Mouse (Mus musculus): ENCODE measurements around the gene Ctbp1. TPM values are rescaled to one million over a fixed set of nuclear protein-coding genes. Genes with fewer than 3 reads are reported as not detected.

Gene Ctbp1
- total and polyA plus RNA-seq, 3 experiments, result 353 to 595 (median 443) TPM

GRCm38 (mm10) chr5:33224491-33224890, 50.3 kb downstream of the Ctbp1 start (continued):
- TF ChIP-seq GABPA (IDR thresholded peaks at IDR 0.05; ENCODE audit: low read depth, low read length) (no peak), E2F4 (IDR thresholded peaks at IDR 0.05; ENCODE audit: borderline replicate concordance, low read depth, low read length) (no peak)

- peak overlapping the region; percentile 2 for H3K27ac ChIP-seq (ENCODE audit: control insufficient read depth, low read depth, low read length)
- H3K36me3 ChIP-seq (ENCODE audit: control insufficient read depth in 1 of 2, insufficient read depth in 2 of 2, low read length in 2 of 2), result peaks cover 0 to 46% of the 10 kb centered on the region in 2 experiments; a peak in 2 of 4 replicates
- peaks cover 40 to 49% of the 10 kb centered on the region in 2 experiments for H3K4me1 ChIP-seq (ENCODE audit: control insufficient read depth in 1 of 2, insufficient read depth in 2 of 2, low read length in 2 of 2)
- peaks cover 0 to 1% of the 10 kb centered on the region in 2 experiments; a peak in 2 of 4 replicates for H3K27me3 ChIP-seq (ENCODE audit: control insufficient read depth in 1 of 2, insufficient read depth in 2 of 2, low read length in 2 of 2)
- TF ChIP-seq GATA1 (IDR thresholded peaks at IDR 0.05; ENCODE audit: low read depth, low read length), result peak; percentile 60
- no peak for TF ChIP-seq ETS1 (IDR thresholded peaks at IDR 0.05; ENCODE audit: low read depth, low read length)
- no peak for TF ChIP-seq MYC (IDR thresholded peaks at IDR 0.05; ENCODE audit: low read depth, low read length)
- peak; percentile 38; the same call in 1 of the 2 replicates for TF ChIP-seq RCOR1 (IDR thresholded peaks at IDR 0.05; ENCODE audit: low read depth, low read length)
- no peak for TF ChIP-seq RAD21 (IDR thresholded peaks at IDR 0.05; ENCODE audit: low read depth, low read length)
- no peak for TF ChIP-seq ZMIZ1 (IDR thresholded peaks at IDR 0.05; ENCODE audit: low read depth, low read length)
- TF ChIP-seq POLR2AphosphoS2 (IDR thresholded peaks at IDR 0.05; ENCODE audit: low read length), result no peak
- no peak for TF ChIP-seq MAFK (IDR thresholded peaks at IDR 0.05; ENCODE audit: borderline replicate concordance, low read depth, low read length)
- no peak for TF ChIP-seq SIN3A (IDR thresholded peaks at IDR 0.05; ENCODE audit: low read length)
- no peak for TF ChIP-seq ZC3H11A (IDR thresholded peaks at IDR 0.05; ENCODE audit: low read depth, low read length)
- TF ChIP-seq E2F4 (IDR thresholded peaks at IDR 0.05; ENCODE audit: borderline replicate concordance, low read depth, low read length), result no peak
- TF ChIP-seq MEF2A (IDR thresholded peaks at IDR 0.05; ENCODE audit: extremely low read depth, insufficient replicate concordance, low read depth, low read length, poor library complexity, severe bottlenecking), result no peak
- TF ChIP-seq CHD1 (IDR thresholded peaks at IDR 0.05; ENCODE audit: low read depth, low read length), result no peak
- no peak for TF ChIP-seq TCF12 (IDR thresholded peaks at IDR 0.05; ENCODE audit: low read depth, low read length)
- TF ChIP-seq UBTF (IDR thresholded peaks at IDR 0.05; ENCODE audit: borderline replicate concordance, insufficient read depth, low read depth, low read length), result no peak
- TF ChIP-seq SMC3 (IDR thresholded peaks at IDR 0.05; ENCODE audit: low read depth, low read length), result no peak
- no peak for TF ChIP-seq CTCF (IDR thresholded peaks at IDR 0.05 in 2 of 3, conservative IDR thresholded peaks at IDR 0.05 in 1 of 3; ENCODE audit: control insufficient read depth in 1 of 3, insufficient read depth in 1 of 3, low read depth in 2 of 3, low read length in 3 of 3, poor library complexity in 1 of 3, severe bottlenecking in 1 of 3)
- no peak for TF ChIP-seq ZNF384 (IDR thresholded peaks at IDR 0.05; ENCODE audit: low read depth, low read length)
- no peak for TF ChIP-seq NRF1 (IDR thresholded peaks at IDR 0.05; ENCODE audit: insufficient read depth, low read depth, low read length, poor library complexity, severe bottlenecking)
- 0 out of 2 replicates have a peak, but pooled peaks have one; percentile 17 for TF ChIP-seq BHLHE40 (IDR thresholded peaks at IDR 0.05; ENCODE audit: borderline replicate concordance, low read depth, low read length)
- TF ChIP-seq MXI1 (IDR thresholded peaks at IDR 0.05; ENCODE audit: low read depth, low read length), result no peak
- no peak for TF ChIP-seq ELF1 (IDR thresholded peaks at IDR 0.05; ENCODE audit: low read depth, low read length)
- no peak for TF ChIP-seq MAZ (IDR thresholded peaks at IDR 0.05; ENCODE audit: low read depth, low read length)
- TF ChIP-seq USF2 (IDR thresholded peaks at IDR 0.05; ENCODE audit: borderline replicate concordance in 1 of 2, insufficient read depth in 1 of 2, low read depth in 1 of 2, low read length in 2 of 2), result no peak
- peak; percentile 47 to 52; a peak in 2 of 4 replicates for TF ChIP-seq EP300 (IDR thresholded peaks at IDR 0.05; ENCODE audit: low read depth in 1 of 2, low read length in 2 of 2)
- no peak for TF ChIP-seq KAT2A (conservative IDR thresholded peaks at IDR 0.05; ENCODE audit: low read depth, low read length)
- no peak for TF ChIP-seq POLR2AphosphoS5 (IDR thresholded peaks at IDR 0.05; ENCODE audit: borderline replicate concordance, low read depth, low read length)
- no peak for TF ChIP-seq ZKSCAN1 (IDR thresholded peaks at IDR 0.05; ENCODE audit: low read depth, low read length)
- no peak for TF ChIP-seq HCFC1 (IDR thresholded peaks at IDR 0.05; ENCODE audit: low read depth, low read length)
- TF ChIP-seq POLR2A (IDR thresholded peaks at IDR 0.05; ENCODE audit: control insufficient read depth in 1 of 2, insufficient read depth in 1 of 2, low read depth in 1 of 2, low read length in 2 of 2, poor library complexity in 1 of 2), result no peak
- no peak overlapping the region for H3K4me3 ChIP-seq (ENCODE audit: control insufficient read depth in 1 of 2, insufficient read depth in 1 of 2, low read depth in 2 of 2, low read length in 2 of 2)
- no peaks in the 10 kb centered on the region for H3K9me3 ChIP-seq (replicated peaks; ENCODE audit: insufficient read depth, low read length)
- no peak overlapping the region for H3K9ac ChIP-seq (ENCODE audit: control insufficient read depth, low read depth, low read length, poor library complexity, severe bottlenecking)
- DNase-seq (ENCODE audit: low read depth, low spot score), result peak; percentile 54
- H3K79me2 ChIP-seq (ENCODE audit: control insufficient read depth, insufficient read depth, low read length, poor library complexity), result no peaks in the 10 kb centered on the region
Measured at GRCm38 (mm10) chr5:33222841-33223744, 51.7 kb downstream of the Ctbp1 start.

Data from MEL (cell line).